Comparison of ENCODE assay signal across 8 mouse cellular contexts in the genomic region with DNA sequence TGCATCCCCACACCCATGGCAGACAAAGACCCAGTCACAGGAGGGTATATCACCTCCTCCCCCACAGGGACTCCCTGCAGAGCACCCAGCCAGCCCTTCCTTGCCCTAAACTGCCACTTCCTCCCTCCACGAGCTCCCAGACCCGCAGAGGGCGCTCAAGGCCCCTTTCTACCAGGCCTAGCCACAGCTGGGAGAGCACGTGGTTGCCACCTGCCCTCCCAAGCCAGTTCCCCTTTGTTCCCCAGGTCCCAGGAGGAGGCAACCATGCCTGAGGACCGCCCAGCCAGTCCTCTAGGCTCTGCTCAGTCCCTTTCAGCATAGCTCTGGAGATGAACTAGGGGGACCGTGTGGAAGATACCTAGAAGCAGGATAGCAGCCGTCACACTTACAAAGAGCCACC. TPM values are rescaled to one million over a fixed set of nuclear protein-coding genes. Genes with fewer than 3 reads are reported as not detected.
DNase-seq lines count a peak whose midpoint lies in the region; ATAC-seq and TF ChIP-seq lines count a peak whose summit lies in the region.

No protein-coding gene starts in this region.

- peak; percentile 79 for ATAC-seq in erythroblast, adult 5-6 weeks (replicated peaks; ENCODE audit: low FRiP score, poor library complexity, severe bottlenecking)
- ATAC-seq in heart, embryonic 14.5 days (ENCODE audit: insufficient number of reproducible peaks, insufficient read depth, low FRiP score, low read depth): peak; percentile 31; the same call in 1 of the 2 replicates
- ATAC-seq in liver, embryonic 16.5 days (ENCODE audit: low read depth): peak; percentile 73

- TF ChIP-seq CTCF in olfactory bulb, adult 2 months (IDR thresholded peaks at IDR 0.05; ENCODE audit: insufficient read depth, low read depth, low read length): peak; percentile 40; the same call in 1 of the 2 replicates

- TF ChIP-seq POLR2A in olfactory bulb, adult 2 months (IDR thresholded peaks at IDR 0.05; ENCODE audit: insufficient read depth, low read depth, low read length): no peak

- no peak overlapping the region for H3K4me3 ChIP-seq in heart, embryonic 14.5 days (ENCODE audit: control insufficient read depth in 1 of 2, insufficient read depth in 1 of 2, low read depth in 1 of 2, low read length in 2 of 2)
- H3K4me3 ChIP-seq in liver, embryonic 16.5 days (ENCODE audit: low read depth, low read length): no peak overlapping the region
- H3K4me3 ChIP-seq in olfactory bulb, adult 2 months (ENCODE audit: insufficient read depth, low read depth, low read length): no peak overlapping the region

- H3K36me3 ChIP-seq in heart, embryonic 14.5 days (ENCODE audit: control insufficient read depth, insufficient read depth, low read length): no peaks in the 10 kb centered on the region
- no peaks in the 10 kb centered on the region for H3K36me3 ChIP-seq in liver, embryonic 16.5 days (ENCODE audit: control insufficient read depth, insufficient read depth)

- 20% methylated on average over 7 of the region's 7 CpGs for WGBS in heart, embryonic 14.5 days
- WGBS in liver, embryonic 16.5 days (ENCODE audit: insufficient replicate concordance): 10% methylated on average over 7 of the region's 7 CpGs
- 20% methylated on average over 7 of the region's 7 CpGs for WGBS in olfactory bulb, adult 2 months

- H3K4me1 ChIP-seq in heart, embryonic 14.5 days (ENCODE audit: control insufficient read depth in 2 of 2, insufficient read depth in 2 of 2, low read length in 2 of 2): peaks cover 21 to 27% of the 10 kb centered on the region in 2 experiments
- peaks cover 25% of the 10 kb centered on the region for H3K4me1 ChIP-seq in liver, embryonic 16.5 days (ENCODE audit: control insufficient read depth, low read depth, low read length)
- peaks cover 30% of the 10 kb centered on the region for H3K4me1 ChIP-seq in olfactory bulb, adult 2 months (ENCODE audit: control insufficient read depth, insufficient read depth, low read length)

- no peak overlapping the region for H3K27ac ChIP-seq in heart, embryonic 14.5 days (replicated peaks in 1 of 2; ENCODE audit: control insufficient read depth in 1 of 2, insufficient read depth in 1 of 2, low read depth in 2 of 2, low read length in 2 of 2)
- H3K27ac ChIP-seq in liver, embryonic 16.5 days (ENCODE audit: low read length): no peak overlapping the region
- no peak overlapping the region; the same call in 1 of the 2 replicates for H3K27ac ChIP-seq in olfactory bulb, adult 2 months (ENCODE audit: insufficient read depth, low read depth, low read length)

- H3K4me2 ChIP-seq in heart, embryonic 14.5 days (ENCODE audit: low read length): no peak overlapping the region
- H3K4me2 ChIP-seq in liver, embryonic 16.5 days (ENCODE audit: low read depth, low read length): no peak overlapping the region

- no peaks in the 10 kb centered on the region for H3K9me3 ChIP-seq in heart, embryonic 14.5 days (ENCODE audit: control insufficient read depth, low read length)
- H3K9me3 ChIP-seq in liver, embryonic 16.5 days (replicated peaks; ENCODE audit: control insufficient read depth, low read length): no peaks in the 10 kb centered on the region

- H3K27me3 ChIP-seq in heart, embryonic 14.5 days (ENCODE audit: control insufficient read depth, insufficient read depth, low read length): no peaks in the 10 kb centered on the region
- H3K27me3 ChIP-seq in liver, embryonic 16.5 days (ENCODE audit: control insufficient read depth, insufficient read depth, low read depth, low read length): no peaks in the 10 kb centered on the region

- peak; percentile 83 to 93 for DNase-seq in CD8-positive naive resting alpha-beta T cell, adult 2 months (ENCODE audit: low read depth in 2 of 2, low spot score in 2 of 2)
- DNase-seq in adrenal gland, adult 8-10 months: peak; percentile 77
- DNase-seq in kidney, postnatal 36 days: peak; percentile 92 to 97
- DNase-seq in thymus, postnatal 36 days: peak; percentile 99

- no peak overlapping the region for H3K9ac ChIP-seq in heart, embryonic 14.5 days (ENCODE audit: low read length)
- no peak overlapping the region for H3K9ac ChIP-seq in liver, embryonic 16.5 days (ENCODE audit: low read depth, low read length)

RNA-seq across cellular contexts. Expression of a gene that starts 17.1 kb away (rescaled TPM):
- 100 to 1,000 TPM; 448 to 514 (median 510) TPM for total RNA-seq in adrenal gland, adult 8-10 months (2022)
- total RNA-seq in erythroblast, adult 5-6 weeks (2015; ENCODE audit: low replicate concordance): 1,027 and 1,158 TPM in 2 replicates
- total RNA-seq in erythroblast, adult 5-6 weeks (2017; ENCODE audit: low replicate concordance): 910 and 1,101 TPM in 2 replicates
- 788 and 789 TPM in 2 replicates for polyA plus RNA-seq in heart, embryonic 14.5 days (2014; fragmentation: Nextera tagmentation; extraction: Ambion mirVana)
- 500 and 746 TPM in 2 replicates for polyA plus RNA-seq in liver, embryonic 16.5 days (2015; fragmentation: Nextera tagmentation; extraction: Ambion mirVana)
- 1,950 and 2,456 TPM in 2 replicates for polyA plus RNA-seq in olfactory bulb, adult 2 months (2012; ENCODE audit: insufficient read depth, insufficient read length, low replicate concordance, missing spikeins)
